ENCODE assay signal across 11 mouse cellular contexts in genomic region chr4:108338811-108339210, GRCm38 (mm10). TPM values are rescaled to one million over a fixed set of nuclear protein-coding genes. Genes with fewer than 3 reads are reported as not detected.
DNase-seq lines count a peak whose midpoint lies in the region; ATAC-seq and TF ChIP-seq lines count a peak whose summit lies in the region.
"Had no signal": no experiment of that assay in that cellular context is flagged by ENCODE, and none has a peak within 500 bp of the region (broad histone marks: within the 10 kb centered on the region; RNA-seq: fewer than 3 reads in every experiment).

No protein-coding gene starts in this region.

- no peak overlapping the region for H3K4me2 ChIP-seq in forebrain, embryonic 12.5 days
- no peak overlapping the region for H3K4me2 ChIP-seq in kidney, embryonic 14.5 days (replicated peaks; ENCODE audit: low read depth, low read length)

- H3K27me3 ChIP-seq in forebrain, embryonic 12.5 days = no peaks in the 10 kb centered on the region
- H3K27me3 ChIP-seq in kidney, embryonic 14.5 days (ENCODE audit: control insufficient read depth, insufficient read depth, low read length) = no peaks in the 10 kb centered on the region

- H3K27ac ChIP-seq in forebrain, embryonic 12.5 days = peak overlapping the region; percentile 73
- H3K27ac ChIP-seq in left cerebral cortex, adult 2 months = peak overlapping the region; percentile 94
- H3K27ac ChIP-seq in kidney, embryonic 14.5 days (ENCODE audit: low read depth, low read length) = no peak overlapping the region
- H3K27ac ChIP-seq: liver, embryonic 14.5 days had no signal

- H3K36me3 ChIP-seq in forebrain, embryonic 12.5 days (replicated peaks) = peaks cover 44% of the 10 kb centered on the region
- peaks cover 34% of the 10 kb centered on the region for H3K36me3 ChIP-seq in kidney, embryonic 14.5 days (ENCODE audit: control insufficient read depth, insufficient read depth, low read length)

- H3K9me3 ChIP-seq in forebrain, embryonic 12.5 days = no peaks in the 10 kb centered on the region
- H3K9me3 ChIP-seq in kidney, embryonic 14.5 days (ENCODE audit: control insufficient read depth, low read length) = no peaks in the 10 kb centered on the region

- intact Hi-C loops in left cerebral cortex, adult 2 months (cut with DNase I) = loop anchor here (1.0 to 5.0 kb wide), 2 partner anchors 120 to 238 kb away; partner anchors contain the start of genes Orc1, Prpf38a and Tut4

- H3K9ac ChIP-seq in forebrain, embryonic 12.5 days = peak overlapping the region; percentile 42
- H3K9ac ChIP-seq in kidney, embryonic 14.5 days (ENCODE audit: low read depth, low read length) = no peak overlapping the region
- H3K9ac ChIP-seq: liver, embryonic 14.5 days had no signal

- H3K4me1 ChIP-seq in forebrain, embryonic 12.5 days = peaks cover 14% of the 10 kb centered on the region
- no peaks in the 10 kb centered on the region for H3K4me1 ChIP-seq in kidney, embryonic 14.5 days (ENCODE audit: control insufficient read depth, insufficient read depth, low read length)

- DNase-seq in layer of hippocampus, adult 11-12 months (ENCODE audit: low spot score) = peak; percentile 27
- DNase-seq in layer of hippocampus, postnatal 25 days (ENCODE audit: extremely low spot score in 1 of 2, low spot score in 1 of 2) = no peak
- DNase-seq in R1 (ENCODE audit: low read depth, low spot score) = peak; percentile 63
- peak; percentile 55 to 70 for DNase-seq in left cerebral cortex, adult 2 months (ENCODE audit: extremely low spot score in 1 of 2, low spot score in 2 of 2)
- DNase-seq in kidney, adult 11 months = no peak

- ATAC-seq in forebrain, embryonic 12.5 days (ENCODE audit: low FRiP score) = 0 out of 2 replicates have a peak, but pooled peaks have one; percentile 33
- no peak for ATAC-seq in kidney, embryonic 14.5 days (ENCODE audit: low FRiP score, low TSS enrichment)
- ATAC-seq in CD4-positive, CD25-positive, alpha-beta regulatory T cell, adult 4 months = no peak

- WGBS in forebrain, embryonic 12.5 days = 56% methylated on average over 10 of the region's 10 CpGs
- 75% methylated on average over 10 of the region's 10 CpGs for WGBS in kidney, embryonic 14.5 days

- no peak overlapping the region for H3K4me3 ChIP-seq in forebrain, embryonic 12.5 days (replicated peaks)
- H3K4me3 ChIP-seq in left cerebral cortex, adult 2 months = no peak overlapping the region
- H3K4me3 ChIP-seq in kidney, embryonic 14.5 days (ENCODE audit: low read length) = no peak overlapping the region

- no peak for TF ChIP-seq CTCF in left cerebral cortex, adult 2 months (IDR thresholded peaks at IDR 0.05)

RNA-seq across cellular contexts. Expression of gene Coa7, which starts 10.9 kb away (rescaled TPM):
- 10 to 100 TPM; 26.2 to 26.4 TPM for total RNA-seq in layer of hippocampus, postnatal 25 days (2021)
- 49.0 and 49.3 TPM in 2 replicates for polyA plus RNA-seq in forebrain, embryonic 12.5 days (2016; fragmentation: Nextera tagmentation; extraction: Ambion mirVana)
- total RNA-seq in left cerebral cortex, adult 2 months (2021) = 10 to 100 TPM; 24.1 to 28.5 TPM
- 58.1 and 67.7 TPM in 2 replicates for polyA plus RNA-seq in kidney, embryonic 14.5 days (2014; fragmentation: Nextera tagmentation; extraction: Ambion mirVana)
- polyA plus RNA-seq in CD4-positive, CD25-positive, alpha-beta regulatory T cell, adult 4 months (2017; shearing (Covaris generic)) = 10 to 100 TPM; 17.4 to 26.6 TPM

RNA-seq across cellular contexts. Expression of gene Zyg11b, which starts 37.9 kb away (rescaled TPM):
- total RNA-seq in layer of hippocampus, postnatal 25 days (2021) = 100 to 1,000 TPM; 103 to 106 TPM
- 26.2 and 31.1 TPM in 2 replicates for polyA plus RNA-seq in forebrain, embryonic 12.5 days (2016; fragmentation: Nextera tagmentation; extraction: Ambion mirVana)
- 10 to 100 TPM; 96.7 to 98.7 TPM for total RNA-seq in left cerebral cortex, adult 2 months (2021)
- polyA plus RNA-seq in kidney, embryonic 14.5 days (2014; fragmentation: Nextera tagmentation; extraction: Ambion mirVana) = 9.4 and 17.2 TPM in 2 replicates
- 10 to 100 TPM; 12.4 to 12.9 TPM for polyA plus RNA-seq in CD4-positive, CD25-positive, alpha-beta regulatory T cell, adult 4 months (2017; shearing (Covaris generic))

RNA-seq across cellular contexts. Expression of gene Shisal2a, which starts 44.3 kb away (rescaled TPM):
- total RNA-seq in layer of hippocampus, postnatal 25 days (2021) = not detected
- 2.2 and 2.3 TPM in 2 replicates for polyA plus RNA-seq in forebrain, embryonic 12.5 days (2016; fragmentation: Nextera tagmentation; extraction: Ambion mirVana)
- total RNA-seq in left cerebral cortex, adult 2 months (2021) = not detected
- 0.92 and 0.96 TPM in 2 replicates for polyA plus RNA-seq in kidney, embryonic 14.5 days (2014; fragmentation: Nextera tagmentation; extraction: Ambion mirVana)
- not detected for polyA plus RNA-seq in CD4-positive, CD25-positive, alpha-beta regulatory T cell, adult 4 months (2017; shearing (Covaris generic))
- total RNA-seq: common myeloid progenitor, adult 5-6 weeks; heart, postnatal 14 days had no signal

Comparison
In these comparisons a context has a peak if more than half of its experiments do, and no peak if none do; other contexts are left out.
1. DNase-seq: peak in layer of hippocampus, adult 11-12 months (single experiment), R1 (single experiment) and left cerebral cortex, adult 2 months (2 of 2); none in layer of hippocampus, postnatal 25 days (0 of 2) and kidney, adult 11 months (single experiment).